Mouse (Mus musculus) Muller cell, postnatal 12 days (primary cell): ENCODE data around the gene Pde4d.

Source experiments
- DNase-seq: peaks from one replicate; pipeline ENCODE4 v3.0.0-alpha.2; 2015; ENCODE audit errors: inconsistent ontology term

Pde4d gene

GRCm38 (mm10) chr13:109994240-109994764, 1544.6 kb downstream of the Pde4d start:
- DNase-seq = no peak

GRCm38 (mm10) chr13:110002081-110002480, 1552.3 kb downstream of the Pde4d start:
- no peak for DNase-seq
